36 mouse cellular contexts compared by ENCODE assay signal in genomic region chr5:77044362-77044761, GRCm38 (mm10). TPM values are rescaled to one million over a fixed set of nuclear protein-coding genes. Genes with fewer than 3 reads are reported as not detected.
"Had no signal": no experiment of that assay in that cellular context is flagged by ENCODE, and none has a peak within 500 bp of the region (broad histone marks: within the 10 kb centered on the region; RNA-seq: fewer than 3 reads in every experiment).

No protein-coding gene starts in this region.

- DNase-seq: gastrocnemius, postnatal 14 days; gastrocnemius, postnatal 36 days; heart, adult 2 months; heart, postnatal 10 days; heart, postnatal 4 days; kidney, adult 11 months; kidney, adult 2 months; kidney, adult 9 months; kidney, postnatal 14 days; kidney, postnatal 36 days; liver; liver, embryonic 13.5 days had no signal

- H3K9ac ChIP-seq: heart, embryonic 12.5 days; hindbrain, embryonic 13.5 days; hindbrain, embryonic 15.5 days; kidney, embryonic 15.5 days; limb, embryonic 12.5 days; liver, embryonic 13.5 days; liver, embryonic 15.5 days had no signal

- H3K9me3 ChIP-seq: heart, embryonic 12.5 days; hindbrain, embryonic 13.5 days; hindbrain, embryonic 15.5 days; kidney, embryonic 15.5 days; limb, embryonic 10.5 days; limb, embryonic 12.5 days; liver, embryonic 13.5 days; liver, embryonic 15.5 days had no signal

- H3K27me3 ChIP-seq: heart, embryonic 12.5 days; hindbrain, embryonic 13.5 days; hindbrain, embryonic 15.5 days; kidney, embryonic 15.5 days; limb, embryonic 12.5 days; liver, embryonic 15.5 days had no signal

- H3K36me3 ChIP-seq: heart, embryonic 12.5 days; hindbrain, embryonic 13.5 days; hindbrain, embryonic 15.5 days; kidney, embryonic 15.5 days; limb, embryonic 10.5 days; limb, embryonic 12.5 days; liver, embryonic 13.5 days; liver, embryonic 15.5 days had no signal

- H3K4me3 ChIP-seq: heart, adult 2 months; heart, embryonic 12.5 days; hindbrain, embryonic 13.5 days; hindbrain, embryonic 15.5 days; kidney, embryonic 15.5 days; left cerebral cortex, adult 2 months; limb, embryonic 10.5 days; limb, embryonic 12.5 days; liver, embryonic 13.5 days; liver, embryonic 15.5 days had no signal

- H3K4me1 ChIP-seq: heart, embryonic 12.5 days; hindbrain, embryonic 13.5 days; hindbrain, embryonic 15.5 days; kidney, embryonic 15.5 days; limb, embryonic 10.5 days; limb, embryonic 12.5 days had no signal

- ATAC-seq: hindbrain, postnatal 0 days; intestine, embryonic 16.5 days had no signal

- H3K27ac ChIP-seq: heart, adult 2 months; hindbrain, embryonic 13.5 days; hindbrain, embryonic 15.5 days; hindbrain, postnatal 0 days; kidney, embryonic 15.5 days; kidney, postnatal 0 days; left cerebral cortex, adult 2 months; limb, embryonic 10.5 days; limb, embryonic 12.5 days; liver, embryonic 13.5 days; liver, embryonic 15.5 days had no signal

RNA-seq across cellular contexts. Expression of gene Thegl, which starts 28.5 kb away (rescaled TPM):
- total RNA-seq: gastrocnemius, adult 18-20 months; gastrocnemius, adult 8-10 months; gastrocnemius, postnatal 14 days; gastrocnemius, postnatal 36 days; heart, adult 2 months; heart, postnatal 10 days; heart, postnatal 25 days; heart, postnatal 4 days had no signal
- polyA plus RNA-seq: heart, embryonic 12.5 days; heart, embryonic 14.5 days; heart, embryonic 16.5 days; hindbrain, embryonic 11.5 days; kidney, adult 2 months; kidney, embryonic 15.5 days; large intestine, adult 2 months; limb, embryonic 10.5 days; limb, embryonic 12.5 days had no signal

RNA-seq across cellular contexts. Expression of gene Arl9, which starts 40.5 kb away (rescaled TPM):
- total RNA-seq: gastrocnemius, adult 18-20 months; gastrocnemius, adult 8-10 months; gastrocnemius, postnatal 14 days; gastrocnemius, postnatal 36 days; heart, adult 2 months; heart, postnatal 10 days; heart, postnatal 25 days; heart, postnatal 4 days; hindbrain, postnatal 0 days; layer of hippocampus, adult 18-20 months; layer of hippocampus, postnatal 10 days; layer of hippocampus, postnatal 25 days; left cerebral cortex, adult 2 months; left cerebral cortex, postnatal 14 days; left cerebral cortex, postnatal 36 days had no signal
- polyA plus RNA-seq: heart, adult 2 months; heart, embryonic 12.5 days; heart, embryonic 14.5 days; heart, embryonic 16.5 days; hindbrain, embryonic 15.5 days; hindbrain, postnatal 0 days; intestine, embryonic 14.5 days; intestine, embryonic 16.5 days; kidney, postnatal 0 days; limb, embryonic 10.5 days; limb, embryonic 12.5 days; liver, embryonic 13.5 days; liver, embryonic 15.5 days had no signal
